In genomic region chr15:97590732-97591292, GRCm38 (mm10) we compare ENCODE assay signal across 7 mouse cellular contexts.
DNase-seq lines count a peak whose midpoint lies in the region; ATAC-seq and TF ChIP-seq lines count a peak whose summit lies in the region.

No protein-coding gene starts in this region.

- TF ChIP-seq EP300 in liver, embryonic 14.5 days (IDR thresholded peaks at IDR 0.05; ENCODE audit: low read depth) = peak; percentile 54

- H3K4me1 ChIP-seq in heart, embryonic 11.5 days (ENCODE audit: control insufficient read depth, insufficient read depth, low read length) = no peaks in the 10 kb centered on the region
- H3K4me1 ChIP-seq in liver, embryonic 14.5 days (replicated peaks; ENCODE audit: control insufficient read depth in 2 of 2, insufficient read depth in 2 of 2, low read length in 1 of 2) = peaks cover 0 to 16% of the 10 kb centered on the region in 2 experiments; a peak in 2 of 4 replicates

- H3K27me3 ChIP-seq in heart, embryonic 11.5 days (ENCODE audit: control insufficient read depth, insufficient read depth, low read length) = no peaks in the 10 kb centered on the region
- H3K27me3 ChIP-seq in liver, embryonic 14.5 days (ENCODE audit: control insufficient read depth, insufficient read depth, low read length) = no peaks in the 10 kb centered on the region

- no peak overlapping the region for H3K4me3 ChIP-seq in heart, embryonic 11.5 days (ENCODE audit: low read depth, low read length)
- H3K4me3 ChIP-seq in liver, embryonic 14.5 days (ENCODE audit: insufficient read depth in 1 of 2, low read depth in 2 of 2, low read length in 2 of 2) = no peak overlapping the region

- DNase-seq in kidney, postnatal 14 days = peak; percentile 16
- DNase-seq in kidney, postnatal 25 days = no peak
- peak in 1 of 3 experiments; percentile 9 for DNase-seq in liver, embryonic 14.5 days (ENCODE audit: low read depth in 3 of 3, low spot score in 3 of 3)
- peak; percentile 29 for DNase-seq in skeletal muscle tissue, adult 2 months (ENCODE audit: low read depth, low spot score)
- DNase-seq in layer of hippocampus, adult 9-10 months (ENCODE audit: low spot score) = no peak
- no peak for DNase-seq in layer of hippocampus, postnatal 25 days (ENCODE audit: extremely low spot score in 1 of 2, low spot score in 1 of 2)

- H3K9me3 ChIP-seq in heart, embryonic 11.5 days (replicated peaks; ENCODE audit: control insufficient read depth, low read length) = no peaks in the 10 kb centered on the region
- H3K9me3 ChIP-seq in liver, embryonic 14.5 days (ENCODE audit: control insufficient read depth, low read length) = no peaks in the 10 kb centered on the region

- peak overlapping the region; percentile 50; the same call in 1 of the 2 replicates for H3K27ac ChIP-seq in heart, embryonic 11.5 days (ENCODE audit: low read depth, low read length)
- no peak overlapping the region for H3K27ac ChIP-seq in liver, embryonic 14.5 days

- no peaks in the 10 kb centered on the region for H3K36me3 ChIP-seq in heart, embryonic 11.5 days (ENCODE audit: control insufficient read depth, insufficient read depth, low read length)
- no peaks in the 10 kb centered on the region for H3K36me3 ChIP-seq in liver, embryonic 14.5 days (replicated peaks; ENCODE audit: control insufficient read depth, insufficient read depth, low read depth)

- 43% methylated on average over 7 of the region's 7 CpGs for WGBS in heart, embryonic 11.5 days (ENCODE audit: insufficient replicate concordance)
- WGBS in liver, embryonic 14.5 days (ENCODE audit: insufficient replicate concordance) = 5% methylated on average over 7 of the region's 7 CpGs

- no peak overlapping the region for H3K4me2 ChIP-seq in heart, embryonic 11.5 days
- no peak overlapping the region for H3K4me2 ChIP-seq in liver, embryonic 14.5 days (ENCODE audit: low read depth)

- H3K9ac ChIP-seq in heart, embryonic 11.5 days (ENCODE audit: low read depth, low read length) = no peak overlapping the region
- H3K9ac ChIP-seq in liver, embryonic 14.5 days (replicated peaks) = no peak overlapping the region

- TF ChIP-seq CTCF in liver, embryonic 14.5 days (IDR thresholded peaks at IDR 0.05; ENCODE audit: low read depth) = no peak

- no peak for ATAC-seq in heart, embryonic 11.5 days (replicated peaks; ENCODE audit: insufficient number of reproducible peaks, low FRiP score, low TSS enrichment)
- ATAC-seq in liver, embryonic 14.5 days (ENCODE audit: insufficient read depth) = peak; percentile 50; the same call in 1 of the 2 replicates

Comparison
In these comparisons a context has a peak if more than half of its experiments do, and no peak if none do; other contexts are left out.
1. DNase-seq: peak in kidney, postnatal 14 days (single experiment) and skeletal muscle tissue, adult 2 months (single experiment); none in kidney, postnatal 25 days (0 of 2), layer of hippocampus, adult 9-10 months (single experiment) and layer of hippocampus, postnatal 25 days (0 of 2).